Mouse (Mus musculus) limb, embryonic 10.5 days (tissue): Measurements from ENCODE around the gene Csrnp2. TPM values are rescaled to one million over a fixed set of nuclear protein-coding genes. Genes with fewer than 3 reads are reported as not detected.
A peak's percentile ranks its signal among the peaks of the same experiment; 100 is the strongest.

ENCODE experiments used
- DNase-seq: peaks from one replicate; pipeline ENCODE4 v3.0.0-alpha.2; 2017; ENCODE audit warnings: low spot score
- H3K27ac ChIP-seq: fragments of 300-500 bp; sonication (generic); 2 replicates; pipeline ENCODE4 v1.5.1; 2016; ENCODE audit warnings: mild to moderate bottlenecking
- H3K27me3 ChIP-seq: fragments of 300-500 bp; sonication (generic); 2 replicates; pipeline ENCODE4 v1.6.1; 2016; ENCODE audit warnings: low read depth, mild to moderate bottlenecking; ENCODE audit not compliant: poor library complexity, severe bottlenecking
- H3K36me3 ChIP-seq: fragments of 300-500 bp; sonication (generic); 2 replicates; pipeline ENCODE4 v1.6.1; 2016; ENCODE audit warnings: mild to moderate bottlenecking, moderate library complexity
- H3K4me1 ChIP-seq: fragments of 300-500 bp; sonication (generic); 2 replicates; pipeline ENCODE4 v1.6.1; 2016
- H3K4me3 ChIP-seq: fragments of 300-500 bp; sonication (generic); 2 replicates; pipeline ENCODE4 v1.5.1; 2016; ENCODE audit warnings: mild to moderate bottlenecking, moderate library complexity
- H3K9me3 ChIP-seq: fragments of 300-500 bp; sonication (generic); replicated peaks from 2 replicates; pipeline ENCODE4 v1.6.1; 2016; ENCODE audit warnings: mild to moderate bottlenecking
- WGBS: fragments of 180-500 bp; shearing (Covaris S2); methylation state at CpG from one replicate; pipeline ENCODE4 v1.1.7; 2016; 5-methylcytosine and 5-hydroxymethylcytosine counted together
- polyA plus RNA-seq: library from polyadenylated mRNA; unstranded; fragments of >200 nt; fragmentation: Nextera tagmentation; extraction: Ambion mirVana; gene quantifications from 2 replicates; pipeline ENCODE4 v1.2.1, GENCODE M21; 2016

Csrnp2 gene
- polyA plus RNA-seq, 1 experiment from 2014 or later = 28.2 TPM

- no peak for DNase-seq
- peak overlapping the region; percentile 95 for H3K27ac ChIP-seq
- peaks cover 22% of the 10 kb centered on the region for H3K4me1 ChIP-seq
- H3K27me3 ChIP-seq = no peaks in the 10 kb centered on the region
- peak overlapping the region; percentile 87 for H3K4me3 ChIP-seq
- H3K9me3 ChIP-seq = no peaks in the 10 kb centered on the region
- H3K36me3 ChIP-seq = peaks cover 29% of the 10 kb centered on the region
- WGBS = under 1% methylated on average over 19 of the region's 19 CpGs
These were observed 26.1 kb downstream of the Csrnp2 start for GRCm38 (mm10) chr15:100469189-100469545.

GRCm38 (mm10) chr15:100468295-100469188 is 26.7 kb downstream of the Csrnp2 start, which contains the start of gene Letmd1:
Letmd1 (plus strand) TSS chr15:100469023.
- Histone ChIP-seq H3K36me3 (peaks cover 25% of the 10 kb centered on the region), H3K27me3 (no peaks in the 10 kb centered on the region), H3K4me1 (peaks cover 22% of the 10 kb centered on the region), H3K9me3 (no peaks in the 10 kb centered on the region), H3K27ac (peak within 1 kb of the TSS; percentile 95), H3K4me3 (peak within 1 kb of the TSS; percentile 87)
- WGBS = 3% methylated on average over 84 of the region's 84 CpGs
- DNase-seq = peak; percentile 88

- H3K9me3 ChIP-seq = no peaks in the 10 kb centered on the region
- H3K4me1 ChIP-seq = peaks cover 22% of the 10 kb centered on the region
- H3K27ac ChIP-seq = no peak overlapping the region
- no peak for DNase-seq
- H3K36me3 ChIP-seq = peaks cover 21% of the 10 kb centered on the region
- 47% methylated on average over 8 of the region's 8 CpGs for WGBS
- H3K27me3 ChIP-seq = no peaks in the 10 kb centered on the region
- peak overlapping the region; percentile 87 for H3K4me3 ChIP-seq
These were observed 27.6 kb downstream of the Csrnp2 start for GRCm38 (mm10) chr15:100467738-100468137.

GRCm38 (mm10) chr15:100465432-100465831 is 29.9 kb downstream of the Csrnp2 start:
- H3K27me3 ChIP-seq = peaks cover under 1% of the 10 kb centered on the region; the same call in 1 of the 2 replicates
- peaks cover 31% of the 10 kb centered on the region for H3K4me1 ChIP-seq
- 77% methylated on average over 2 of the region's 2 CpGs for WGBS
- H3K4me3 ChIP-seq = no peak overlapping the region
- DNase-seq = no peak
- H3K27ac ChIP-seq = no peak overlapping the region
- H3K36me3 ChIP-seq = no peaks in the 10 kb centered on the region
- no peaks in the 10 kb centered on the region for H3K9me3 ChIP-seq

- 27% methylated on average over 6 of the region's 6 CpGs for WGBS
- DNase-seq = peak; percentile 64
- Histone ChIP-seq H3K27me3 (peaks cover 11% of the 10 kb centered on the region; the same call in 1 of the 2 replicates), H3K4me3 (no peak overlapping the region), H3K36me3 (no peaks in the 10 kb centered on the region), H3K27ac (no peak overlapping the region), H3K9me3 (no peaks in the 10 kb centered on the region), H3K4me1 (peaks cover 18% of the 10 kb centered on the region)
These were observed 31.6 kb downstream of the Csrnp2 start for GRCm38 (mm10) chr15:100463712-100464111.

- peaks cover 11% of the 10 kb centered on the region; the same call in 1 of the 2 replicates for H3K4me1 ChIP-seq
- peaks cover 19% of the 10 kb centered on the region; the same call in 1 of the 2 replicates for H3K27me3 ChIP-seq
- no peak overlapping the region for H3K27ac ChIP-seq
- 86% methylated on average over 5 of the region's 5 CpGs for WGBS
- H3K36me3 ChIP-seq = no peaks in the 10 kb centered on the region
- DNase-seq = no peak
- no peaks in the 10 kb centered on the region for H3K9me3 ChIP-seq
- H3K4me3 ChIP-seq = no peak overlapping the region
These were observed 33.2 kb downstream of the Csrnp2 start for GRCm38 (mm10) chr15:100462086-100462485.

- H3K27ac ChIP-seq = no peak overlapping the region
- no peaks in the 10 kb centered on the region for H3K9me3 ChIP-seq
- no peak overlapping the region for H3K4me3 ChIP-seq
- peaks cover 19% of the 10 kb centered on the region; the same call in 1 of the 2 replicates for H3K27me3 ChIP-seq
- no peak for DNase-seq
- 76% methylated on average over 9 of the region's 9 CpGs for WGBS
- H3K4me1 ChIP-seq = peaks cover 12% of the 10 kb centered on the region; the same call in 1 of the 2 replicates
- H3K36me3 ChIP-seq = no peaks in the 10 kb centered on the region
These were observed 33.6 kb downstream of the Csrnp2 start for GRCm38 (mm10) chr15:100461646-100462045.

GRCm38 (mm10) chr15:100460942-100461341 is 34.3 kb downstream of the Csrnp2 start:
- H3K27ac ChIP-seq = no peak overlapping the region
- H3K4me1 ChIP-seq = peaks cover 18% of the 10 kb centered on the region; the same call in 1 of the 2 replicates
- H3K36me3 ChIP-seq = no peaks in the 10 kb centered on the region
- 12% methylated on average over 12 of the region's 12 CpGs for WGBS
- peaks cover 19% of the 10 kb centered on the region; the same call in 1 of the 2 replicates for H3K27me3 ChIP-seq
- no peak for DNase-seq
- H3K9me3 ChIP-seq = no peaks in the 10 kb centered on the region
- H3K4me3 ChIP-seq = 0 out of 2 replicates have a peak overlapping the region, but pooled peaks have one; percentile 16

GRCm38 (mm10) chr15:100458055-100458454 is 37.2 kb downstream of the Csrnp2 start:
- H3K27ac ChIP-seq = no peak overlapping the region
- WGBS = 52% methylated on average over 10 of the region's 10 CpGs
- no peaks in the 10 kb centered on the region for H3K36me3 ChIP-seq
- peaks cover 18% of the 10 kb centered on the region; the same call in 1 of the 2 replicates for H3K4me1 ChIP-seq
- no peaks in the 10 kb centered on the region for H3K9me3 ChIP-seq
- peaks cover 19% of the 10 kb centered on the region; the same call in 1 of the 2 replicates for H3K27me3 ChIP-seq
- H3K4me3 ChIP-seq = no peak overlapping the region
- peak; percentile 62 for DNase-seq

GRCm38 (mm10) chr15:100457340-100457739 is 37.9 kb downstream of the Csrnp2 start:
- H3K4me1 ChIP-seq = peaks cover 18% of the 10 kb centered on the region; the same call in 1 of the 2 replicates
- DNase-seq = peak; percentile 88
- 10% methylated on average over 17 of the region's 17 CpGs for WGBS

GRCm38 (mm10) chr15:100456356-100456991 is 38.8 kb downstream of the Csrnp2 start:
- no peak for DNase-seq
- 69% methylated on average over 7 of the region's 7 CpGs for WGBS
- Histone ChIP-seq H3K27ac (no peak overlapping the region), H3K36me3 (no peaks in the 10 kb centered on the region), H3K9me3 (no peaks in the 10 kb centered on the region), H3K4me1 (peaks cover 14% of the 10 kb centered on the region; the same call in 1 of the 2 replicates), H3K27me3 (peaks cover 19% of the 10 kb centered on the region; the same call in 1 of the 2 replicates), H3K4me3 (no peak overlapping the region)

More at GRCm38 (mm10) chr15:100457340-100457739, 37.9 kb downstream of the Csrnp2 start:
- Histone ChIP-seq H3K36me3 (no peaks in the 10 kb centered on the region), H3K27ac (no peak overlapping the region), H3K4me3 (no peak overlapping the region), H3K9me3 (no peaks in the 10 kb centered on the region), H3K27me3 (peaks cover 19% of the 10 kb centered on the region; the same call in 1 of the 2 replicates)

GRCm38 (mm10) chr15:100452486-100452885 is 42.8 kb downstream of the Csrnp2 start:
- WGBS = 77% methylated on average over 11 of the region's 11 CpGs
- Histone ChIP-seq H3K4me1 (0 out of 2 replicates have a peak, but pooled peaks cover 9% of the 10 kb centered on the region), H3K36me3 (no peaks in the 10 kb centered on the region), H3K27me3 (no peaks in the 10 kb centered on the region), H3K9me3 (no peaks in the 10 kb centered on the region), H3K27ac (no peak overlapping the region), H3K4me3 (no peak overlapping the region)
- no peak for DNase-seq
